Mouse (Mus musculus): ENCODE data around the gene Egln2.

The Egln2 gene

DNA sequence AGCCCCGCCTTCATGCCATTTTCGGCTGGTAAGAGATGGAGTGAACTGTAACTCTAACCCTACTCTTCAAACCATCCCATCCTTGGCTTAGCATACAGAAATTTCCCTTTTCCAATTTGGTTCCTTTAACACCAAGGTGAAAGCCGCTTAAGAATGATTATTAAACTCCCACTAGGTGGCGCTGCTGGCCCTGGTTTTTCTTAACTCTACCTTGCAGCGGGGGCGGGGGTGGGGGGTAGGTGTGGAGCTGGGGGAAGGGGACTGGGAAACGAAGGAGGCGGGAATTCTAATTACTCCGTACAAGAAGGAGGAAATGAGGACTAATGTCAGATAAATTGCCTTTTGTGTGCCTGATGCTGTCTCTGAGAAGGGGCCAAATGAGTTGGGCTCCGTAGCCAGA, 34.0 kb downstream of the Egln2 start:
- DNase-seq (ENCODE audit: low read depth, low spot score) = peak; percentile 72

GRCm38 (mm10) chr7:27131387-27131786, 35.2 kb downstream of the Egln2 start:
- DNase-seq (ENCODE audit: low read depth, low spot score) = peak; percentile 19

- no peak for DNase-seq (ENCODE audit: low read depth, low spot score)
Measured at GRCm38 (mm10) chr7:27130521-27131370, 35.9 kb downstream of the Egln2 start.

- no peak for DNase-seq (ENCODE audit: low read depth, low spot score)
Measured at GRCm38 (mm10) chr7:27129811-27130210, 36.8 kb downstream of the Egln2 start.

- DNase-seq (ENCODE audit: low read depth, low spot score) = no peak
Measured at GRCm38 (mm10) chr7:27128946-27129345, 37.7 kb downstream of the Egln2 start.

DNA sequence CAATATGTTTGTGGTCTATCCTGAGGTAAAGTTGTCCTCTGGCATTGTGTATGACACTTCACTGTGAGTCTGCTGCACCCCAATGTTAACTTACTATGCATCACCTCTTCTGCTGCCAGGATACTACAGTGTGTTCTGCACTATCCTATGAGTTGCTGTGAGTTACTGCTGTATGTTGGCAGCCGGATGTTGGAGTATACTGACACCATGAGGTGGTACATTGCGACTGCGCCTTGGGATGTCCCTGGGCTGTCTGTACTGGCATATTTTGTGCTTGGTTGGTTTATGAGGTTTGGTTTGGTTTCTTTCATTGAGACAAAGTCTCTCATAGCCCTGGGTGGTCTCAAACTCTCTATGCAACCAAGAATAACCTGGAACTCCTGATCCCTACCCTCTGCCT, 38.4 kb downstream of the Egln2 start:
- peak; percentile 39 for DNase-seq (ENCODE audit: low read depth, low spot score)

DNA sequence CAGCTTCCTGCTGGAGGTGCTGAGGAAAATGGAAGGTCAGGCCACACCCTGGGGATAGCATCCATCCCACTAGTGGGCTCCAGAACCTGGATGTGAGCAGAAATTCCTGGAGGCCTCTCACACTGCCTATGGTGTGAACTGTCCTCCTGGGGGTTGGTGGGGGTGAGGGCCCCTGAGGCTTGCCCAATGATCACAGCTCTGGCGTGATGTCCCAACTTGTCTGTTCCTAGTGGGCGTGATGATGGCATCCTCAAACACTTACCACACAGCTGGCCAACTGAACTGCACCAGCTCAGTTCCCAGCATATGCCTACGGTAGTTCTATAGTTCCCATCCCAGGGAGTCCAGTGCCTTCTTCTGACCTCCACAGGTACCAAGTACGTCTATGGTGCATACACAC, 41.6 kb downstream of the Egln2 start:
- DNase-seq (ENCODE audit: low read depth, low spot score) = no peak

GRCm38 (mm10) chr7:27124305-27124832, 42.2 kb downstream of the Egln2 start:
- no peak for DNase-seq (ENCODE audit: low read depth, low spot score)

DNA sequence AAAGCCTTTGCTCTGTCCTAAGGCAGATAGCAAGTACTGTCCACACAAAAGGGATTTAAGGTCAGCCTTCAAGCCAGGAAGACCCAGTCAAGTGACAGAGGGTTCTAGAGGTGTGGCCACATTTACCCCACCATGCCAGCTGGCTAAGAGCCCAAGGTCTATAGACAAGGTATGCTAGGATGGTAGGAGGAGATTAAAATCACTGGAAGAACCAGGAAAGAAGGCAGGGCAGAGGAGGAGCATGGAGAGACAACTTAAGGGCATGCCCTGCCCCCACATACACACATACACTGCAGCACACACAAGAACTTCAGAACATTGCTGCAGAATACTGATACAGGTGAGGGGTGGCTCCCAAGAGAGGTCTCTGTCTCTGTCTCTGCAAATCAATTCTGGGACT, 46.9 kb downstream of the Egln2 start, which contains the start of gene Cyp2f2:
Cyp2f2 (plus strand) TSS at position 234 of the 400 bp plus-strand sequence.
- no peak for DNase-seq (ENCODE audit: low read depth, low spot score)

GRCm38 (mm10) chr7:27118033-27118511, 48.5 kb downstream of the Egln2 start:
- no peak for DNase-seq (ENCODE audit: low read depth, low spot score)

DNA sequence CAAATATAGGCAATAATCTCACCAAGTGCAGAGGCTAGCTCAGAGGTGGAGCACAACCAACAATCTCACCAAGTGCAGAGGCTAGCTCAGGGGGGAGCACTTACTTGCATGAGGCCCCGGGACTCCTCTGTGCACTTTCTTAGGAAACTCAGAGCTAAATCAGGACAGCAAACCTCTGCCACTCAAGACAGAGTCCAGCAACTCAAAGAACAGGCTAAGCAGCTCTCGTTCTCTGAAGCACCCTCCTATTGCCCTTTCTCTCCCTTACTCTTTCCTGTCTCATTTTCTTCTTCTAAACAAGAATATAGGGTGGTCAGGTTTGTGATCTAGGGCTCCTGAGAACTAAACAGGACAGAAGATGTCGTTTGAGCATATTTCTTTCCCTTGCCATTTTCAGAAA, 54.6 kb downstream of the Egln2 start:
- DNase-seq (ENCODE audit: low read depth, low spot score) = no peak

GRCm38 (mm10) chr7:27111038-27111437, 55.6 kb downstream of the Egln2 start:
- DNase-seq (ENCODE audit: low read depth, low spot score) = no peak

GRCm38 (mm10) chr7:27110327-27110726, 56.3 kb downstream of the Egln2 start:
- DNase-seq (ENCODE audit: low read depth, low spot score) = no peak
